Mouse (Mus musculus): ENCODE measurements at regions not wholly inside any gene's neighbourhood (a gene's known extent, or its start where the extent isn't known, plus 50 kb on each side); places are given as distances from the start of the nearest gene placed in this dataset.

- TF ChIP-seq E2F4 (IDR thresholded peaks at IDR 0.05; ENCODE audit: borderline replicate concordance, low read depth, low read length), result no peak
- no peak for TF ChIP-seq MYC (IDR thresholded peaks at IDR 0.05; ENCODE audit: low read depth, low read length)
- TF ChIP-seq USF1 (IDR thresholded peaks at IDR 0.05; ENCODE audit: low read depth, low read length), result no peak
- no peak for TF ChIP-seq SIN3A (IDR thresholded peaks at IDR 0.05; ENCODE audit: low read length)
- no peak for TF ChIP-seq CTCF (IDR thresholded peaks at IDR 0.05 in 2 of 3, conservative IDR thresholded peaks at IDR 0.05 in 1 of 3; ENCODE audit: control insufficient read depth in 1 of 3, insufficient read depth in 1 of 3, low read depth in 2 of 3, low read length in 3 of 3, poor library complexity in 1 of 3, severe bottlenecking in 1 of 3)
- no peak for TF ChIP-seq POLR2A (IDR thresholded peaks at IDR 0.05; ENCODE audit: control insufficient read depth in 1 of 2, insufficient read depth in 1 of 2, low read depth in 1 of 2, low read length in 2 of 2, poor library complexity in 1 of 2)
- no peak for TF ChIP-seq MAFK (IDR thresholded peaks at IDR 0.05; ENCODE audit: borderline replicate concordance, low read depth, low read length)
- no peak for TF ChIP-seq RAD21 (IDR thresholded peaks at IDR 0.05; ENCODE audit: low read depth, low read length)
- TF ChIP-seq CHD2 (IDR thresholded peaks at IDR 0.05; ENCODE audit: low read length), result no peak
- TF ChIP-seq MAZ (IDR thresholded peaks at IDR 0.05; ENCODE audit: low read depth, low read length), result no peak
These were observed 424.8 kb upstream of the Smim15 start for GRCm38 (mm10) chr13:107619430-107619927.
